Mouse (Mus musculus) lung, adult 2 months (tissue): ENCODE data around the gene Fbxo44. TPM values are rescaled to one million over a fixed set of nuclear protein-coding genes. Genes with fewer than 3 reads are reported as not detected.
A peak's percentile ranks its signal among the peaks of the same experiment; 100 is the strongest.

ENCODE experiments used
- DNase-seq: peaks from one replicate; pipeline ENCODE4 v3.0.0; 2022
- H3K4me1 ChIP-seq: fragments of 200-500 bp; 2 replicates; pipeline ENCODE4 v1.6.1; 2011; ENCODE audit warnings: low read length; ENCODE audit not compliant: control insufficient read depth, insufficient read depth
- H3K4me3 ChIP-seq: fragments of 200-500 bp; replicated peaks from 2 replicates; pipeline ENCODE3; 2011; ENCODE audit warnings: low read depth, mild to moderate bottlenecking, control low read depth, low read length; ENCODE audit errors: extremely low read depth
- CTCF ChIP-seq: fragments of 200-500 bp; IDR thresholded peaks from 2 replicates; pipeline ENCODE4 v1.5.1; 2011; ENCODE audit warnings: mild to moderate bottlenecking, low read length, control low read depth; ENCODE audit not compliant: insufficient read depth
- POLR2A ChIP-seq: fragments of 200-500 bp; IDR thresholded peaks from 2 replicates; pipeline ENCODE4 v1.6.1; 2011; ENCODE audit warnings: low read depth, mild to moderate bottlenecking, control low read depth, low read length, borderline replicate concordance; ENCODE audit errors: extremely low read depth
- WGBS: fragments of 180-500 bp; shearing (Covaris S2); methylation state at CpG from one replicate; pipeline ENCODE4 v1.1.7; 2018; 5-methylcytosine and 5-hydroxymethylcytosine counted together
- polyA plus RNA-seq: library from polyadenylated mRNA; depleted of rRNA; stranded (reverse); fragments of >200 nt; gene quantifications from 2 replicates; pipeline ENCODE4 v1.2.3, GENCODE M21; 2012

The Fbxo44 gene
- polyA plus RNA-seq, 1 experiment = 21.5 TPM

DNA sequence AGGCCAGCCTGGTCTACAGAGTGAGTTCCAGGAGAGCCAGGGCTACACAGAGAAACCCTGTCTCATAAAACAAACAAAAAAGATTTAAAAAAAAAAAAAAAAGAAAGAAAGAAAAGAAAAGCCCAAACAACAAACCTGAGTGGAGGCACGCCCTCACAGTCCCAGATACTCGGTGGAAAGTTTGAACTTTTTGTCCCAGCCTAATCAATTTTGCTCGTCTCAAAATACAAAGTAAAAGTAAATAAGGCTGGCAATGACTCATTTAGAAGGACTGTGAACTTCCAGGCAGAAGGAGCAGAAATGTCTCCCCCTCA, 9.4 kb downstream of the Fbxo44 start:
- TF ChIP-seq POLR2A = no peak
- no peak for TF ChIP-seq CTCF
- DNase-seq = no peak
- Histone ChIP-seq H3K4me3 (no peak overlapping the region), H3K4me1 (peaks cover 5% of the 10 kb centered on the region; the same call in 1 of the 2 replicates)
- 15% methylated on average over 3 of the region's 3 CpGs for WGBS

DNA sequence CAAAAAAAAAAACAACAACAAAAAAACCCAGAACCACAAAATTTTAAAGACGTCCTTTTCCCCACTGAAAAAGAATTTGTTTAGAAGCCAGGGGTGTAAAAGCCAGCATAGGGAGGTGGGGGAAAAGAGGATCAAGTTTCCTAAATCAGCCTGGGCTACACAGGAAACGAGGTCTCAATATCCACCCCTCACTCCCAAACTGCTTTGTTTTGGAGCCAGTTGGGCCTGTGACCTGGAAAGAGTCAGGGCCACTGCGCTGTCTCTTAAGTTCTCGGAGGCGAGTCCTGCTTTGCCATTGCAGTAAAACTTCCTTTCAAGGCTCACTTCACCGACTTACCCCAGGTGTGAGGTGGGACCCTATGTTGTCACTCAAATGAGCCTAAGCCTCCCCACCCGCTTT, 10.0 kb downstream of the Fbxo44 start:
- TF ChIP-seq POLR2A (no peak), CTCF (no peak)
- Histone ChIP-seq H3K4me1 (peaks cover 5% of the 10 kb centered on the region; the same call in 1 of the 2 replicates), H3K4me3 (no peak overlapping the region)
- no peak for DNase-seq
- 72% methylated on average over 7 of the region's 7 CpGs for WGBS

DNA sequence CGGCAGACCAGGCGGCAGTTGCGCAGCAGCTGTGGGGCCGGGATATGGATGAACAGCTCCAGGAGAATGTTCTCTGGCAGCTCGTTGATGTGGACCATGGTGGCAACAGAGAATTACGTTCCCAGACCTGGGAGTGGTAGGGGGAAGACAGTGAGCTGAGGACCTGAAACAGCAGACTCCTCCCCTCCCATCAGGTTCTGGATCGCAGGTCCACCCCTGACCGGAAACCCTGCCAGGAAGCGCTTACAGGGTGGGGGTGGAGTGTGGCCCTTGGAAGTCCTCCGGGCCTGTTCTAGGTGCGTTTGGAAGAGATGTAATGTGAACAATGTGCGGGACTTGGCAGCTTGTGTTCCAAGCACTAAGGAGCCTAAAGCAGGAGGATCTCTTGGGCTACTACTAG, 10.7 kb downstream of the Fbxo44 start:
- no peak overlapping the region for H3K4me3 ChIP-seq
- WGBS = 52% methylated on average over 12 of the region's 12 CpGs
- TF ChIP-seq POLR2A (no peak), CTCF (no peak)
- H3K4me1 ChIP-seq = peaks cover 5% of the 10 kb centered on the region; the same call in 1 of the 2 replicates
- DNase-seq = no peak

DNA sequence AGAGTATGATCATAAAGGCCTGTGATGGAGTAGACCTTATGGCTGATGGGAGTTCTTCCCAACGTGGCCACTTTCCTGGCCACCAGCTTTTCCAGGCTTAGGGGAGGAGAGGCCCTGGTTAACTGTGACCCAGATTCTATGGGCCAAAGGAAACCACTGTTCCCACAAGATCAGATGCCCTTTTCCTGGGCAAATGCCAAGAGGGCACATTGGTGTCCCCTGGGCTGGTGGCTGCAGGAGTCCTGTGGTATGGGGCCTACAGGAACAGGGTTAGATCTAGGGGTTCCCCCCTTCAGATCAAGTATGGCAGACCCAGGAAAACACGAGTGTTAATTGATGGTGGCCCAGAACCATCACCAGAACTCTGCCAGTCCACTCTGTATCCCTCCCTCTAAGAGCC, 12.6 kb downstream of the Fbxo44 start:
- 84% methylated on average over 2 of the region's 2 CpGs for WGBS
- no peak for TF ChIP-seq POLR2A
- Histone ChIP-seq H3K4me1 (peaks cover 5% of the 10 kb centered on the region; the same call in 1 of the 2 replicates), H3K4me3 (no peak overlapping the region)
- no peak for DNase-seq

DNA sequence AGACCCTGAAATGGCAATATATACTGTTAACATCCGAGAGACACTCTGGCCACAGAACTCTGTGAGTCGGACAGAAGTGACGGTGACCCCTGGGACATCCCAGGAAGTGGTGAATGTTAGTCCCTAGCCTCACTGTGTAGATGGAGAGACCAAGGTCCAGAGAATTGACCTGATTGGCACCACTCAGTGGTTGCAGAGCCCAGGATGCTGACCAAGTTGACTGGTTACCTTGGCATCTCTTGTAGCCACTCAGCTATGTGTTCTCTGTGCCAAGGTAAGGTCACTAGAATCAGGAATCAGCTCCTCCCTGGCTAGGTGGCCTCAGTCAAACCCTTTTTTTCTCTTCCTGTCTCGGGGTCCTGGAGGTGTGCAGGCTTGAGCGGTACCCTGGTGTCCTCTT, 16.6 kb downstream of the Fbxo44 start:
- DNase-seq = no peak
- WGBS = 84% methylated on average over 5 of the region's 5 CpGs
- no peak overlapping the region for H3K4me3 ChIP-seq
- no peak for TF ChIP-seq POLR2A
- no peak for TF ChIP-seq CTCF
- 0 out of 2 replicates have a peak, but pooled peaks cover 2% of the 10 kb centered on the region for H3K4me1 ChIP-seq

DNA sequence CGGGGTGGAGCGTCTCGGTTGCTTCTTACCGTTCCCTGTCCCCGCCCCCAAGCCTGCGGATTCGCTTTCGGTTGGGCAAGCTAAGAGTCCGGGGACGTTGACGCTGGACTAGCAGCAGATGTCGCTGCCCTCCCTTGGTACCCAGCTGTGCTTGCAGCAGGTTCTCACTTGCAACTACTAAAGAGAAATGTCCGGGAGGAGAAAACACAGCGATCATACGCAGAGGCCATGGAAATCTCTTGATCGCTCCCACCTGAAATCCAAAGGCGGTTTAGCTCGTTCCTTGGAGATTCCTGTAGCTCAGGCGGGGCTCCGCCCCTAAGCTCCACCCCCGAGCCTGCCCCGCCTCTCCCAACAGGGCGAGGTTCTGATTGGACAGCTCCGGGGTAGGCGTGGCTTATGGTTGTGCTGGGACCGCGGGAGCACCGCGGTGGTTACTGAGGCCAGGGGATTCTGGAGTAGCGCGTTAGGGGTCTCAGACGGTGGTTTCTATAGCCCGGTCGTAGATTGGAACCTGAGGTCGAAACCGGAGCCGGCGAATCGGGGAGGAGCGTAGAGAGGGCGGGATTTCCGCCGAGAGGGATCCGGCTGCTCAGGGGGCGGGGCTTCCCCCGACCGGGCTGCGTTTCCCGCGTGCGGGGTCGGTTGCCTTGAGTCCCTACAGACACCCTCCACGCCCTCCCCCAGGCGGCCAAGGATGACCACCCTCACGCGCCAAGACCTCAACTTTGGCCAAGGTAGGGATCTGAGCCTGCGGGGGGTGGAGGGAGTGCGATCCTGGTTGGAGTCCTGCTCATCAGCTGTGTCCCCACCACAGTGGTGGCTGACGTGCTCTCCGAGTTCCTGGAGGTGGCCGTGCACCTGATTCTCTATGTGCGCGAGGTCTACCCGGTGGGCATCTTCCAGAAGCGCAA, 19.9 kb downstream of the Fbxo44 start:
- WGBS = under 1% methylated on average over 65 of the region's 65 CpGs
- TF ChIP-seq POLR2A (peak; percentile 62; the same call in 1 of the 2 replicates), CTCF (peak; percentile 80)
- 0 out of 2 replicates have a peak, but pooled peaks cover 2% of the 10 kb centered on the region for H3K4me1 ChIP-seq
- H3K4me3 ChIP-seq = peak overlapping the region; percentile 96
- peak; percentile 97 for DNase-seq

DNA sequence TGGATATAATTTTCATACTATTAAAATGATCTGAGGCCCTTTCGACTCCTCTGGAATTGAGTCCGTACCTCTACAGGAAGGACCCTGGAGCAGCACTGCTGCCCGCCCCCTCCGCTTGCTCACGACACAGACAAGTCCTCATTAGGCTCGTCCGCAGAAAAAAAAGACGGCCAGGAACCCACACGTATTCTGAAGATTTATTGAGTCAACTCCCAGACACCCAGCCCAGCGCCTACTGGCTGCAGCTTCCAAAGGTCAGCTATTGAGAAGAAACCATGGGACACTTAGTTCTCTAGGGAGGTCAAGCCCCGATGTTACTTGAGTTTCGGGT, 20.6 kb downstream of the Fbxo44 start:
- under 1% methylated on average over 12 of the region's 12 CpGs for WGBS
- TF ChIP-seq POLR2A (no peak), CTCF (no peak)
- no peak for DNase-seq
- H3K4me1 ChIP-seq = 0 out of 2 replicates have a peak, but pooled peaks cover 2% of the 10 kb centered on the region
- H3K4me3 ChIP-seq = peak overlapping the region; percentile 96

DNA sequence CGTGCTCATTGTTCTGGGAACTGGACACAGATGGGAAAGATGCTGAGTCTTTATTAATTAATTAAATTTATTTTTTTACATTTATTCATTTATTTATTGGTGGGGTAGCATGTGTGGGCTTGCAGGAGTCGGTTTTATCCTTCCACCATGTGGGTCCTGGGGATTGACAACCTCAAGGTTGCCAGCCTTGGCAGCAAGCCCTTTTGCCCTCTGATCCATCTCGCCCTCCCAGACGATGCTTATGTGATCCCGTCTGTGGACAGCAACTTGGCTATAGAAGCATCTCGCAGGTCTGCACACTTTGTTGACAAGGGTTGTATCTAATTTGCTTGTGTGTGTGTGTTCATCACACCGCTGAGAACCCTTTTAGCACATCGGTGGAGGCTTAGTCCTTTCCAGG, 22.8 kb downstream of the Fbxo44 start:
- Histone ChIP-seq H3K4me3 (no peak overlapping the region), H3K4me1 (0 out of 2 replicates have a peak, but pooled peaks cover 2% of the 10 kb centered on the region)
- 65% methylated on average over 8 of the region's 8 CpGs for WGBS
- DNase-seq = no peak
- TF ChIP-seq CTCF (no peak), POLR2A (no peak)

DNA sequence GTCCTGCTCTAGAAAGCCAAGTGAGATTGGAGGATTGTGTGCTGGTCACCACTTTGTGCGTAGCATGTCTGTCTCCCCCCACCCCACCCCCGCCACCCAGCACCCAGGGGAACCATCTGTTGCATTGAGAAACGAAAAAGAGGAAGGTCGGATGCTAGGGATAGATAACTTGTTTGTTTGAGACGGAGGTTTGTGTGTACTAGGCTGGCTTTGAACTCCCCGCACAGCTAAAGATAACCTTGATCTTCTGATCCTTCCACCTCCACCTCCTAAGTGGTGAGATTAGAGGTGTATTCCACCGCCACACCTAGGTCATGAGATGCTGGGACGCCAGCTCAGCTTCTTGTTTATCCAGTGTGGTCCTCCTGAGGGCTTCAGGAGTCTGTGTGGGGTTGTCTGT, 25.3 kb downstream of the Fbxo44 start:
- Histone ChIP-seq H3K4me1 (no peaks in the 10 kb centered on the region), H3K4me3 (no peak overlapping the region)
- 66% methylated on average over 8 of the region's 8 CpGs for WGBS
- DNase-seq = no peak
- no peak for TF ChIP-seq CTCF
- no peak for TF ChIP-seq POLR2A

DNA sequence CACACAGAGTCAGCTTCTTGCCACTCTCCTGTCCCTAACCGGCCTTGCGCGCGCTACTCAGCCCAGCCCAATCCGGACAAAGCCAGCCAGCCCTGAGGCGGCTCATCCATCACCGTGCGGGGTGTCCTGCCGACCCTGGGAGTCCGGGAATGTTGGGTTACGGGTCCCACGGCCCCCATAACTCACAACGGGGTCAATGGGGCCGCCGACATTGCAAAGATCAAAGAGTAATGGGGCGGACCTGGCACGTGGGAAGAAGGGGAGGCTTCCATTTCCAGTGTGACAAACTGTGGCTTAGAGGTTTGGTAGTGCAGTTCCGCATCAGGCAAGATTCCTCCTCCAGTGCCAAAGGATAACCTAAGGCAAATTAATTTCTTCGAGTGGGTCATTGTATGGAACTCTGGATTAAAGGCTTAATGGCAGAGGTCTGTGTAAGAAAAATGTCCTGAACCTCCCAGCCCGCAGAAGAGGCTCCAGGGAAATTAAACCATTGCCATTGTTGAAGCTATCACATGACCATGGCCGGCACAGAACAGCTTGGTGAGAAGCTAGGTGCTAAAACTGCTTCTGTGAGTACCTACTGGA, 28.7 kb downstream of the Fbxo44 start:
- no peak overlapping the region for H3K4me3 ChIP-seq
- DNase-seq = no peak
- no peak for TF ChIP-seq CTCF
- no peak for TF ChIP-seq POLR2A
- 3% methylated on average over 21 of the region's 21 CpGs for whole genome bisulfite sequencing
- no peaks in the 10 kb centered on the region for H3K4me1 ChIP-seq
